Mouse (Mus musculus) testis, adult 2 months (tissue): ENCODE results near the gene Cmbl.

Experiments
- CTCF ChIP-seq: fragments of 200-500 bp; IDR thresholded peaks from 2 replicates; pipeline ENCODE4 v1.5.1; 2012; ENCODE audit warnings: low read depth, mild to moderate bottlenecking, inconsistent platforms, low read length, moderate library complexity; ENCODE audit not compliant: control insufficient read depth, insufficient read depth, insufficient replicate concordance
- POLR2A ChIP-seq: fragments of 200-500 bp; IDR thresholded peaks from 2 replicates; pipeline ENCODE4 v1.6.1; 2012; ENCODE audit warnings: low read depth, mild to moderate bottlenecking, inconsistent platforms, low read length, moderate library complexity; ENCODE audit not compliant: control insufficient read depth

- TF ChIP-seq CTCF (no peak), POLR2A (no peak)
These were observed 63.0 kb downstream of the Cmbl start for GRCm38 (mm10) chr15:31628180-31628579.
